Mouse (Mus musculus) liver, postnatal 0 days (tissue): ENCODE measurements around the gene Fads1. TPM values are rescaled to one million over a fixed set of nuclear protein-coding genes. Genes with fewer than 3 reads are reported as not detected.

Source experiments
- ATAC-seq: fragments of 200-750 bp; cut with Nextera tagmentation; 2 replicates; pipeline ENCODE4 v1.8.0; 2017; ENCODE audit warnings: mild to moderate bottlenecking, moderate library complexity
- DNase-seq: peaks from one replicate; pipeline ENCODE4 v3.0.0-alpha.2; 2016
- H3K27ac ChIP-seq: fragments of 300-500 bp; sonication (generic); 2 replicates; pipeline ENCODE4 v1.5.1; 2014; ENCODE audit warnings: antibody characterized with exemption, moderate library complexity, mild to moderate bottlenecking, low read depth
- H3K27me3 ChIP-seq: fragments of 300-500 bp; sonication (generic); 2 replicates; pipeline ENCODE4 v1.6.1; 2014; ENCODE audit warnings: low read length, control low read depth, mixed read lengths; ENCODE audit not compliant: insufficient read depth
- H3K36me3 ChIP-seq: fragments of 300-500 bp; sonication (generic); replicated peaks from 2 replicates; pipeline ENCODE4 v1.6.1; 2014; ENCODE audit warnings: mild to moderate bottlenecking, control low read depth, low read length, moderate library complexity, mixed read lengths; ENCODE audit not compliant: insufficient read depth
- H3K4me1 ChIP-seq: fragments of 300-500 bp; sonication (generic); 2 replicates; pipeline ENCODE4 v1.6.1; 2014; ENCODE audit warnings: antibody characterized with exemption, mild to moderate bottlenecking, control low read depth; ENCODE audit not compliant: insufficient read depth
- H3K4me2 ChIP-seq: fragments of 300-500 bp; sonication (generic); 2 replicates; pipeline ENCODE4 v1.6.1; 2014; ENCODE audit warnings: low read depth, mild to moderate bottlenecking, low read length, moderate library complexity, mixed read lengths
- H3K4me3 ChIP-seq: fragments of 300-500 bp; sonication (generic); 2 replicates; pipeline ENCODE4 v1.5.1; 2014; ENCODE audit warnings: low read depth, low read length
- H3K9ac ChIP-seq: fragments of 300-500 bp; sonication (generic); replicated peaks from 2 replicates; pipeline ENCODE4 v1.6.1; 2014; ENCODE audit warnings: mild to moderate bottlenecking, moderate library complexity
- H3K9me3 ChIP-seq: fragments of 300-500 bp; sonication (generic); 2 replicates; pipeline ENCODE4 v1.6.1; 2016; ENCODE audit warnings: mild to moderate bottlenecking, control low read depth, low read length, mixed read lengths
- CTCF ChIP-seq: sonication (generic); IDR thresholded peaks from 2 replicates; pipeline ENCODE4 v1.5.1; 2016; ENCODE audit warnings: antibody characterized with exemption, low read depth
- EP300 ChIP-seq: IDR thresholded peaks from 2 replicates; pipeline ENCODE4 v1.6.1; 2016; ENCODE audit warnings: antibody characterized with exemption, low read depth, mild to moderate bottlenecking
- WGBS: fragments of 180-500 bp; shearing (Covaris S2); extraction: QIAGEN DNeasy Blood & Tissue Kit; methylation state at CpG from one replicate; pipeline ENCODE4 v1.1.7; 2014; ENCODE audit not compliant: insufficient replicate concordance; 5-methylcytosine and 5-hydroxymethylcytosine counted together
- polyA plus RNA-seq: library from polyadenylated mRNA; unstranded; fragments of >200 nt; fragmentation: Nextera tagmentation; extraction: Ambion mirVana; gene quantifications from 2 replicates; pipeline ENCODE4 v1.2.1, GENCODE M21; 2015

The Fads1 gene
- 88.0 and 97.1 TPM in 2 replicates for polyA plus RNA-seq

DNA sequence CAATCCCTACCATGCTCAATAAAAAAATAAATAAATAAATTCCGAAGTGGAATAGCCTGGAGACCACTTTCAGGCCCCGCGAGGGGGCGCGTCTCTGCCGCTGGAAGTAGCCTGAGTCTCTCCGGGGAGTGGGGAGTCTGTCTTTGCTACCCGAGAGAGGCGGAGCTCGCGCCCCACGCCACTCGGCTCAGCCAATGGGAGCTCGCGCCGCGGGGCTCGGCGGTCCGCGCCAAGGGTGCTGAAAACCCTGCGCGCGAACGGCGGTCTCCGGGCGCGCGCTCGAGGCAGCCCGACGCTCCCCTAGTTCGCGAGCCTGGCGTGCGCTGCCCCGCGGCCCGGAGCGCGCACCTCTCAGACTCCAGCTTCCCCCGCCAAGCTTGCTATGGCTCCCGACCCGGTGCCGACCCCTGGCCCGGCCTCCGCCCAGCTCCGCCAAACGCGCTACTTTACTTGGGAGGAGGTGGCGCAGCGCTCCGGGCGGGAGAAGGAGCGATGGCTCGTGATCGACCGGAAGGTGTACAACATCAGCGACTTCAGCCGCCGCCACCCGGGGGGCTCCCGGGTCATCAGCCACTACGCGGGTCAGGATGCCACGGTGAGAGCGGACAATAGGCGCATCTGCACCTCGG, at the start of gene Fads1:
TSS of gene Fads1 (plus strand) at position 219 of the 629 bp plus-strand sequence.
- WGBS = 0% methylated on average over 62 of the region's 70 CpGs
- TF ChIP-seq CTCF (peak; percentile 64), EP300 (0 out of 2 replicates have a peak, but pooled peaks have one; percentile 34)
- peak within 1 kb of the TSS; percentile 83 for H3K9ac ChIP-seq
- H3K27ac ChIP-seq = peak within 1 kb of the TSS; percentile 89
- peak; percentile 91 for ATAC-seq
- peak within 1 kb of the TSS; percentile 96 for H3K4me2 ChIP-seq
- peaks cover 23% of the 10 kb centered on the region for H3K4me1 ChIP-seq
- no peaks in the 10 kb centered on the region for H3K27me3 ChIP-seq
- H3K4me3 ChIP-seq = peak within 1 kb of the TSS; percentile 95
- peak; percentile 92 for DNase-seq
- H3K9me3 ChIP-seq = 0 out of 2 replicates have a peak, but pooled peaks cover 3% of the 10 kb centered on the region
- H3K36me3 ChIP-seq = peaks cover 24% of the 10 kb centered on the region

DNA sequence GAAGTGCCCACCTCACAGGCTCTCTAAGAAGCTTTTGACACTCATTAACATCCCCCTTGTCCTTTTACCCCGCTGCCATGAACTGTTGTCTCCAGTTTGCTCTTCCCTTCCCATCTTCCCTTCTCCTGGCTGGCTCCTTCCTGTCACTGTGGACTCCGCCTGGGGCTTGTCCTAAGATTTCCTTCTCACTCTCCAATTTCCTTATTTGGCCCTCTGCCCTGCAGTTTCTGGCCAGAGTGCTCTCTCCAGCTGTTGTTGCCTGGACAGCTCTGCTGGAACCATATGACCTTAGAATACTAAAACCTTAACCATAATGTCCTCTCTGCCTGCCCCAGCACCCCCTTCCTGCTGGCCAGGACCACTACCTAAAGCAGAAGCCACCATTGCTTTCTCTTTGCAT, 48.0 kb upstream of the Fads1 start:
- Histone ChIP-seq H3K9me3 (no peaks in the 10 kb centered on the region), H3K9ac (no peak overlapping the region), H3K36me3 (no peaks in the 10 kb centered on the region), H3K4me2 (no peak overlapping the region), H3K27ac (no peak overlapping the region), H3K4me1 (no peaks in the 10 kb centered on the region), H3K4me3 (no peak overlapping the region), H3K27me3 (no peaks in the 10 kb centered on the region)
- no peak for TF ChIP-seq EP300
- no peak for TF ChIP-seq CTCF
- DNase-seq (no peak), ATAC-seq (no peak)
- 55% methylated on average over 2 of the region's 2 CpGs for WGBS

GRCm38 (mm10) chr19:10137423-10137822, 45.3 kb upstream of the Fads1 start:
- H3K27ac ChIP-seq = no peak overlapping the region
- no peak overlapping the region for H3K4me2 ChIP-seq
- no peak overlapping the region for H3K9ac ChIP-seq
- 74% methylated on average over 5 of the region's 5 CpGs for WGBS
- no peaks in the 10 kb centered on the region for H3K9me3 ChIP-seq
- no peak for TF ChIP-seq CTCF
- TF ChIP-seq EP300 = no peak
- DNase-seq = no peak
- no peaks in the 10 kb centered on the region for H3K4me1 ChIP-seq
- no peaks in the 10 kb centered on the region for H3K27me3 ChIP-seq
- no peak for ATAC-seq
- H3K4me3 ChIP-seq = no peak overlapping the region
- H3K36me3 ChIP-seq = no peaks in the 10 kb centered on the region

GRCm38 (mm10) chr19:10139736-10140135, 43.0 kb upstream of the Fads1 start:
- Histone ChIP-seq H3K9me3 (no peaks in the 10 kb centered on the region), H3K36me3 (no peaks in the 10 kb centered on the region), H3K9ac (no peak overlapping the region), H3K27ac (no peak overlapping the region), H3K4me3 (no peak overlapping the region), H3K4me1 (no peaks in the 10 kb centered on the region), H3K4me2 (no peak overlapping the region), H3K27me3 (no peaks in the 10 kb centered on the region)
- WGBS = 83% methylated on average over 6 of the region's 6 CpGs
- DNase-seq (no peak), ATAC-seq (no peak)
- TF ChIP-seq EP300 (no peak), CTCF (no peak)

DNA sequence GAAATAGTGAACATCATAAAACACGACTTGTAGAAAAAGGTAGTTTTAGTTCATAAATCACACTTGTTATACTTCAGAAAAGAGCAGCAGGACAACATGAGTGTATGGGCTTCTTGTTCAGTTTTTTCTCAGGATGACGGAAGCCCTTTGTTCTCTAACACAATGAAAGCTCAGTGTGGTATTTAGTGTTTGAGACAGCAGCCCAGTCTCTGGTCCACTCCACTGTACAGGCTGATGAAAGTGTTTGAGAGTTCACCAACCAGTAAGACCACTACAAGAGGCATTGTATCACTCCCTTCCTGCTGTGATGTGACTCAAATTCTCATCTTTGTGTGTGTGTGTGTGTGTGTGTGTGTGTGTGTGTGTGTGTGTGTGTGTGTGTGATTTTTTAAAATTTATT, 39.0 kb upstream of the Fads1 start:
- no peak for DNase-seq
- Histone ChIP-seq H3K4me1 (no peaks in the 10 kb centered on the region), H3K9me3 (no peaks in the 10 kb centered on the region), H3K36me3 (no peaks in the 10 kb centered on the region), H3K4me2 (no peak overlapping the region), H3K4me3 (no peak overlapping the region), H3K27me3 (no peaks in the 10 kb centered on the region), H3K9ac (no peak overlapping the region), H3K27ac (no peak overlapping the region)
- 62% methylated on average over 2 of the region's 2 CpGs for WGBS
- TF ChIP-seq CTCF (no peak), EP300 (no peak)
- no peak for ATAC-seq

GRCm38 (mm10) chr19:10144464-10144863, 38.2 kb upstream of the Fads1 start:
- Histone ChIP-seq H3K9ac (no peak overlapping the region), H3K4me3 (no peak overlapping the region), H3K9me3 (no peaks in the 10 kb centered on the region), H3K4me1 (no peaks in the 10 kb centered on the region), H3K27me3 (no peaks in the 10 kb centered on the region), H3K36me3 (no peaks in the 10 kb centered on the region), H3K4me2 (no peak overlapping the region), H3K27ac (no peak overlapping the region)
- no peak for TF ChIP-seq EP300
- no peak for TF ChIP-seq CTCF
- ATAC-seq (no peak), DNase-seq (no peak)
- 60% methylated on average over 4 of the region's 4 CpGs for WGBS

GRCm38 (mm10) chr19:10148555-10148954, 34.1 kb upstream of the Fads1 start:
- TF ChIP-seq CTCF (no peak), EP300 (no peak)
- ATAC-seq = no peak
- H3K27me3 ChIP-seq = no peaks in the 10 kb centered on the region
- no peak overlapping the region for H3K4me3 ChIP-seq
- H3K9ac ChIP-seq = no peak overlapping the region
- H3K4me2 ChIP-seq = no peak overlapping the region
- no peaks in the 10 kb centered on the region for H3K9me3 ChIP-seq
- WGBS = 77% methylated on average over 6 of the region's 6 CpGs
- no peaks in the 10 kb centered on the region for H3K36me3 ChIP-seq
- DNase-seq = no peak
- H3K27ac ChIP-seq = no peak overlapping the region
- H3K4me1 ChIP-seq = no peaks in the 10 kb centered on the region
